ENCODE assay signal across 25 mouse cellular contexts in genomic region chr2:163587506-163587905, GRCm38 (mm10). TPM values are rescaled to one million over a fixed set of nuclear protein-coding genes. Genes with fewer than 3 reads are reported as not detected.
A peak's percentile ranks its signal among the peaks of the same experiment; 100 is the strongest.
DNase-seq lines count a peak whose midpoint lies in the region; ATAC-seq and TF ChIP-seq lines count a peak whose summit lies in the region.
"Had no signal": no experiment of that assay in that cellular context is flagged by ENCODE, and none has a peak within 500 bp of the region (broad histone marks: within the 10 kb centered on the region; RNA-seq: fewer than 3 reads in every experiment).

No protein-coding gene starts in this region.

- DNase-seq in hindbrain, postnatal 0 days (ENCODE audit: low spot score), result no peak
- DNase-seq in hindbrain, embryonic 11.5 days (ENCODE audit: low spot score), result no peak
- DNase-seq in 416B (ENCODE audit: low read depth), result peak; percentile 23
- no peak for DNase-seq in gastrocnemius, adult 18-20 months (ENCODE audit: low spot score)
- no peak for DNase-seq in gastrocnemius, adult 2 months
- DNase-seq: adrenal gland, adult 8-10 months; cerebellum, adult 8-10 months; cerebellum, postnatal 36 days; heart, postnatal 14 days; kidney, adult 2 months; kidney, postnatal 14 days; layer of hippocampus, postnatal 36 days; thymus, adult 2 months had no signal

- H3K4me2 ChIP-seq in hindbrain, postnatal 0 days (ENCODE audit: low read depth, low read length), result no peak overlapping the region
- H3K4me2 ChIP-seq in hindbrain, embryonic 11.5 days (replicated peaks; ENCODE audit: low read depth, low read length), result no peak overlapping the region
- H3K4me2 ChIP-seq: embryonic facial prominence, embryonic 15.5 days; forebrain, embryonic 15.5 days; heart, embryonic 12.5 days; hindbrain, embryonic 12.5 days; liver, embryonic 15.5 days; midbrain, embryonic 13.5 days; neural tube, embryonic 12.5 days had no signal

- no peaks in the 10 kb centered on the region for H3K9me3 ChIP-seq in hindbrain, postnatal 0 days (ENCODE audit: low read length)
- no peaks in the 10 kb centered on the region for H3K9me3 ChIP-seq in hindbrain, embryonic 11.5 days (ENCODE audit: control insufficient read depth, low read length)
- H3K9me3 ChIP-seq: embryonic facial prominence, embryonic 15.5 days; forebrain, embryonic 15.5 days; heart, embryonic 12.5 days; hindbrain, embryonic 12.5 days; liver, embryonic 15.5 days; megakaryocyte, embryonic 14.5 days; midbrain, embryonic 13.5 days; neural tube, embryonic 12.5 days had no signal

- WGBS in hindbrain, postnatal 0 days, result 78% methylated on average over 5 of the region's 5 CpGs
- 84% methylated on average over 5 of the region's 5 CpGs for WGBS in hindbrain, embryonic 11.5 days

- peak; percentile 18; the same call in 1 of the 2 replicates for ATAC-seq in hindbrain, postnatal 0 days
- ATAC-seq in hindbrain, embryonic 11.5 days (ENCODE audit: low FRiP score), result no peak
- peak; percentile 18; the same call in 1 of the 2 replicates for ATAC-seq in megakaryocyte progenitor cell, adult 5-6 weeks (replicated peaks; ENCODE audit: poor library complexity)
- ATAC-seq in frontal cortex, adult (ENCODE audit: low TSS enrichment), result no peak
- ATAC-seq: activated CD4-positive, CD25-positive, alpha-beta regulatory T cell, adult 4 months; forebrain, embryonic 15.5 days; midbrain, embryonic 13.5 days had no signal

- no peak overlapping the region for H3K4me3 ChIP-seq in hindbrain, postnatal 0 days (ENCODE audit: low read length)
- no peak overlapping the region for H3K4me3 ChIP-seq in hindbrain, embryonic 11.5 days (ENCODE audit: low read depth, low read length)
- no peak overlapping the region for H3K4me3 ChIP-seq in bone marrow macrophage, adult 2 months (ENCODE audit: insufficient read depth, low read length)
- H3K4me3 ChIP-seq in gastrocnemius, adult 2 months, result no peak overlapping the region
- H3K4me3 ChIP-seq: embryonic facial prominence, embryonic 15.5 days; forebrain, embryonic 15.5 days; heart, embryonic 12.5 days; hindbrain, embryonic 12.5 days; liver, embryonic 15.5 days; megakaryocyte, embryonic 14.5 days; midbrain, embryonic 13.5 days; neural tube, embryonic 12.5 days had no signal

- H3K9ac ChIP-seq in hindbrain, postnatal 0 days (replicated peaks; ENCODE audit: low read length), result no peak overlapping the region
- H3K9ac ChIP-seq in hindbrain, embryonic 11.5 days (ENCODE audit: low read depth, low read length), result no peak overlapping the region
- H3K9ac ChIP-seq: embryonic facial prominence, embryonic 15.5 days; forebrain, embryonic 15.5 days; heart, embryonic 12.5 days; hindbrain, embryonic 12.5 days; liver, embryonic 15.5 days; midbrain, embryonic 13.5 days; neural tube, embryonic 12.5 days had no signal

- H3K36me3 ChIP-seq in hindbrain, postnatal 0 days (ENCODE audit: insufficient read depth, low read length), result no peaks in the 10 kb centered on the region
- no peaks in the 10 kb centered on the region for H3K36me3 ChIP-seq in hindbrain, embryonic 11.5 days (ENCODE audit: control insufficient read depth, insufficient read depth, low read length)
- H3K36me3 ChIP-seq: embryonic facial prominence, embryonic 15.5 days; forebrain, embryonic 15.5 days; heart, embryonic 12.5 days; hindbrain, embryonic 12.5 days; liver, embryonic 15.5 days; midbrain, embryonic 13.5 days; neural tube, embryonic 12.5 days had no signal

- TF ChIP-seq POLR2A in bone marrow macrophage, adult 2 months (IDR thresholded peaks at IDR 0.05; ENCODE audit: borderline replicate concordance, low read depth, low read length), result no peak

- intact Hi-C loops in gastrocnemius, adult 2 months (cut with DNase I), result no loop called here

- no peak overlapping the region for H3K27ac ChIP-seq in hindbrain, postnatal 0 days
- no peak overlapping the region for H3K27ac ChIP-seq in hindbrain, embryonic 11.5 days (ENCODE audit: low read depth, low read length)
- peak overlapping the region; percentile 80 for H3K27ac ChIP-seq in bone marrow macrophage, adult 2 months (ENCODE audit: insufficient read depth, low read depth, low read length)
- no peak overlapping the region for H3K27ac ChIP-seq in gastrocnemius, adult 2 months
- H3K27ac ChIP-seq: embryonic facial prominence, embryonic 15.5 days; forebrain, embryonic 15.5 days; hindbrain, embryonic 12.5 days; midbrain, embryonic 13.5 days; neural tube, embryonic 12.5 days had no signal

- H3K27me3 ChIP-seq in hindbrain, postnatal 0 days (ENCODE audit: insufficient read depth, low read length), result no peaks in the 10 kb centered on the region
- H3K27me3 ChIP-seq in hindbrain, embryonic 11.5 days (ENCODE audit: control insufficient read depth, insufficient read depth, low read length), result no peaks in the 10 kb centered on the region
- H3K27me3 ChIP-seq: embryonic facial prominence, embryonic 15.5 days; forebrain, embryonic 15.5 days; heart, embryonic 12.5 days; hindbrain, embryonic 12.5 days; liver, embryonic 15.5 days; midbrain, embryonic 13.5 days; neural tube, embryonic 12.5 days had no signal

- no peaks in the 10 kb centered on the region for H3K4me1 ChIP-seq in hindbrain, postnatal 0 days (ENCODE audit: insufficient read depth, low read length)
- H3K4me1 ChIP-seq in hindbrain, embryonic 11.5 days (replicated peaks; ENCODE audit: control insufficient read depth, insufficient read depth, low read length), result no peaks in the 10 kb centered on the region
- H3K4me1 ChIP-seq in bone marrow macrophage, adult 2 months (ENCODE audit: control insufficient read depth, insufficient read depth, low read length), result peaks cover 64% of the 10 kb centered on the region
- H3K4me1 ChIP-seq: embryonic facial prominence, embryonic 15.5 days; forebrain, embryonic 15.5 days; hindbrain, embryonic 12.5 days; neural tube, embryonic 12.5 days had no signal

- no peak for TF ChIP-seq CTCF in hindbrain, postnatal 0 days (IDR thresholded peaks at IDR 0.05; ENCODE audit: low read depth)
- no peak for TF ChIP-seq CTCF in bone marrow macrophage, adult 2 months (IDR thresholded peaks at IDR 0.05; ENCODE audit: low read depth, low read length)
- TF ChIP-seq CTCF in gastrocnemius, adult 2 months (IDR thresholded peaks at IDR 0.05), result no peak

RNA-seq across cellular contexts. Expression of gene Ttpal, which starts 14.6 kb away (rescaled TPM):
- 54.6 and 59.7 TPM in 2 replicates for total RNA-seq in hindbrain, postnatal 0 days (2014; rRNA removed)
- polyA plus RNA-seq in hindbrain, postnatal 0 days (2015; fragmentation: Nextera tagmentation; extraction: Ambion mirVana), result 27.9 and 28.0 TPM in 2 replicates
- 40.2 and 42.2 TPM in 2 replicates for polyA plus RNA-seq in hindbrain, embryonic 11.5 days (2014; fragmentation: Nextera tagmentation; extraction: Ambion mirVana)
- polyA plus RNA-seq in bone marrow macrophage, adult 2 months (2012; ENCODE audit: insufficient read depth, insufficient read length, missing spikeins), result 8.5 and 13.2 TPM in 2 replicates
- 13.7 and 20.7 TPM in 2 replicates for total RNA-seq in megakaryocyte progenitor cell, adult 5-6 weeks (2015)
- total RNA-seq in megakaryocyte progenitor cell, adult 5-6 weeks (2017), result 12.4 and 12.7 TPM in 2 replicates
- 1 to 10 TPM; 4.2 to 4.9 TPM for total RNA-seq in gastrocnemius, adult 18-20 months (2021)
- total RNA-seq in gastrocnemius, adult 2 months (2021), result 1 to 10 TPM; 3.4 to 5.3 TPM

RNA-seq across cellular contexts. Expression of gene Serinc3, which starts 57.4 kb away (rescaled TPM):
- total RNA-seq in hindbrain, postnatal 0 days (2014; rRNA removed), result 82.6 and 97.4 TPM in 2 replicates
- polyA plus RNA-seq in hindbrain, postnatal 0 days (2015; fragmentation: Nextera tagmentation; extraction: Ambion mirVana), result 35.9 and 36.5 TPM in 2 replicates
- 35.7 and 38.4 TPM in 2 replicates for polyA plus RNA-seq in hindbrain, embryonic 11.5 days (2014; fragmentation: Nextera tagmentation; extraction: Ambion mirVana)
- 1,486 and 1,613 TPM in 2 replicates for polyA plus RNA-seq in bone marrow macrophage, adult 2 months (2012; ENCODE audit: insufficient read depth, insufficient read length, missing spikeins)
- 641 and 693 TPM in 2 replicates for total RNA-seq in megakaryocyte progenitor cell, adult 5-6 weeks (2015)
- total RNA-seq in megakaryocyte progenitor cell, adult 5-6 weeks (2017), result 470 and 502 TPM in 2 replicates
- total RNA-seq in gastrocnemius, adult 18-20 months (2021), result 100 to 1,000 TPM; 103 to 119 TPM
- 100 to 1,000 TPM; 118 to 147 TPM for total RNA-seq in gastrocnemius, adult 2 months (2021)

Comparison
In these comparisons a context has a peak if more than half of its experiments do, and no peak if none do; other contexts are left out.
1. ATAC-seq: peak in hindbrain, postnatal 0 days (single experiment) and megakaryocyte progenitor cell, adult 5-6 weeks (single experiment); none in hindbrain, embryonic 11.5 days (single experiment) and frontal cortex, adult (single experiment).